Mouse (Mus musculus) thymus, adult 2 months (tissue): ENCODE measurements at regions not wholly inside any gene's neighbourhood (a gene's known extent, or its start where the extent isn't known, plus 50 kb on each side); places are given as distances from the start of the nearest gene placed in this dataset.

Experiments
- CTCF ChIP-seq: fragments of 200-500 bp; IDR thresholded peaks from 2 replicates; pipeline ENCODE4 v1.5.1; 2012; ENCODE audit warnings: mild to moderate bottlenecking, control low read depth, low read length, moderate library complexity, borderline replicate concordance; ENCODE audit not compliant: control insufficient read depth, poor library complexity, insufficient read depth; ENCODE audit errors: extremely low read depth
- POLR2A ChIP-seq: fragments of 200-500 bp; IDR thresholded peaks from 2 replicates; pipeline ENCODE4 v1.6.1; 2012; ENCODE audit warnings: mild to moderate bottlenecking, low read length, control low read depth, moderate library complexity; ENCODE audit not compliant: control insufficient read depth, poor library complexity, insufficient read depth; ENCODE audit errors: extremely low read depth

DNA sequence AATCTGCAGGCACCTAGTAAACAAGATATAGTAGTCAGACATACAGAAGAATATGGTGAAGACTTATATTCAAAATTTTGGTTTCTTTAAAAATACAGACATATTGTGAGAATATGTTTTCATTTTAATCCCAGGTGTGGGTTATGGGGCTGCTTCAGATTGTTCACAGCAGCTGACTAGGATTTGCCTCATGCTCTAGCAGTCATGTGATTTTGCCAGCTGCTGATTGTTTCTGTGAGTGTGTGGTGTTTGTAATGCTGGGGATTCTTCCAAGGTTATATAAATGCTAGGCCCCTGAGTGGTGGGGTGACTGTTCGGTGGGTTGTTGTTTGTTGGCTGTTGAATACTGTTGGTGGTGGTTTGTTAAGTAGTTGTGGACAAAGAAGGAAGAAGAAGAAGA is 97.9 kb upstream of the Rbms1 start:
- no peak for TF ChIP-seq CTCF
- no peak for TF ChIP-seq POLR2A
